Mouse (Mus musculus) ES-Bruce4 (cell line): ENCODE measurements around the gene Zfp932. TPM values are rescaled to one million over a fixed set of nuclear protein-coding genes. Genes with fewer than 3 reads are reported as not detected.
"Not testable (repeated sequence)": the region's sequence is repeated elsewhere in the genome, so short reads cannot be mapped to it uniquely, and the experiment has no call there.

Experiments used
- H3K27ac ChIP-seq: 2 replicates; pipeline ENCODE4 v1.5.1; 2012; ENCODE audit warnings: low read length, inconsistent platforms; ENCODE audit not compliant: insufficient read depth
- H3K27me3 ChIP-seq: 2 replicates; pipeline ENCODE4 v1.6.1; 2012; ENCODE audit warnings: mild to moderate bottlenecking, low read length, inconsistent platforms; ENCODE audit not compliant: control insufficient read depth, poor library complexity, insufficient read depth, severe bottlenecking
- H3K36me3 ChIP-seq: 2 replicates; pipeline ENCODE4 v1.6.1; 2012; ENCODE audit warnings: inconsistent platforms, mild to moderate bottlenecking, low read length, moderate library complexity; ENCODE audit not compliant: control insufficient read depth, poor library complexity, insufficient read depth, severe bottlenecking
- H3K4me1 ChIP-seq: one replicate; pipeline ENCODE4 v1.8.1; 2011; ENCODE audit warnings: low read length; ENCODE audit not compliant: control insufficient read depth, insufficient read depth
- H3K4me3 ChIP-seq: 2 replicates; pipeline ENCODE4 v1.5.1; 2011; ENCODE audit warnings: low read depth, mild to moderate bottlenecking, low read length
- H3K9ac ChIP-seq: 2 replicates; pipeline ENCODE4 v1.6.1; 2012; ENCODE audit warnings: low read depth, mild to moderate bottlenecking, inconsistent platforms; ENCODE audit not compliant: poor library complexity, severe bottlenecking
- H3K9me3 ChIP-seq: replicated peaks from 2 replicates; pipeline ENCODE4 v1.6.1; 2012; ENCODE audit warnings: mild to moderate bottlenecking, low read length, inconsistent platforms; ENCODE audit not compliant: control insufficient read depth, poor library complexity, insufficient read depth, severe bottlenecking
- CTCF ChIP-seq: IDR thresholded peaks from one replicate; pipeline ENCODE4 v1.8.1; 2011; ENCODE audit warnings: low read depth, low read length
- EP300 ChIP-seq: IDR thresholded peaks from 2 replicates; pipeline ENCODE4 v1.6.1; 2011; ENCODE audit warnings: low read depth, low read length; ENCODE audit not compliant: insufficient read depth
- POLR2A ChIP-seq: IDR thresholded peaks from one replicate; pipeline ENCODE4 v1.8.1; 2011; ENCODE audit warnings: low read length; ENCODE audit not compliant: insufficient read depth
- polyA plus RNA-seq: library from polyadenylated mRNA; stranded (reverse); fragments of >200 nt; gene quantifications from 2 replicates; pipeline ENCODE4 v1.2.4, GENCODE M21; 2011; ENCODE audit warnings: low read depth; ENCODE audit not compliant: missing spikeins, insufficient read depth, insufficient read length

The Zfp932 gene
- polyA plus RNA-seq, 1 experiment, result 54.1 TPM

- H3K27ac ChIP-seq, H3K4me1 ChIP-seq, H3K36me3 ChIP-seq, H3K4me3 ChIP-seq, H3K27me3 ChIP-seq: not testable (repeated sequence)
- TF ChIP-seq CTCF, result peak; percentile 14
- Histone ChIP-seq H3K9ac (0 out of 2 replicates have a peak overlapping the region, but pooled peaks have one; percentile 26), H3K9me3 (peaks cover 15% of the 10 kb centered on the region)
Observed at GRCm38 (mm10) chr5:110023694-110024427, 27.5 kb downstream of the Zfp932 start.

- TF ChIP-seq POLR2A (peak; percentile 75), CTCF (no peak), EP300 (no peak)
- no peaks in the 10 kb centered on the region for H3K4me1 ChIP-seq
- peak overlapping the region; percentile 43 for H3K9ac ChIP-seq
- H3K27ac ChIP-seq, result peak overlapping the region; percentile 78
- no peaks in the 10 kb centered on the region for H3K27me3 ChIP-seq
- H3K4me3 ChIP-seq, result peak overlapping the region; percentile 99
- H3K9me3 ChIP-seq, result no peaks in the 10 kb centered on the region
- H3K36me3 ChIP-seq, result no peaks in the 10 kb centered on the region
Observed at GRCm38 (mm10) chr5:110057637-110058408, 61.5 kb downstream of the Zfp932 start.

Other genes with a start within 250 kb of the Zfp932 start
- 31.0 and 41.5 TPM in 2 replicates for gene 4930522L14Rik, start 244.6 kb upstream of the Zfp932 start, polyA plus RNA-seq
- 35.0 and 53.8 TPM in 2 replicates for gene Gm15446, start 73.1 kb upstream of the Zfp932 start, polyA plus RNA-seq
- 18.2 and 21.5 TPM in 2 replicates for gene Gm17655, start 76.0 kb downstream of the Zfp932 start, polyA plus RNA-seq
- 13.5 and 16.9 TPM in 2 replicates for gene Gm35315, start 97.9 kb downstream of the Zfp932 start, polyA plus RNA-seq
- gene Plcxd1, start 103.4 kb downstream of the Zfp932 start, polyA plus RNA-seq, result 2.9 and 6.4 TPM in 2 replicates
- 29.7 and 38.7 TPM in 2 replicates for gene Gtpbp6, start 111.7 kb downstream of the Zfp932 start, polyA plus RNA-seq
- 8.5 and 9.8 TPM in 2 replicates for gene Zfp605, start 113.6 kb downstream of the Zfp932 start, polyA plus RNA-seq
- gene Chfr, start 139.3 kb downstream of the Zfp932 start, polyA plus RNA-seq, result 62.5 and 63.6 TPM in 2 replicates
- gene Golga3, start 180.2 kb downstream of the Zfp932 start, polyA plus RNA-seq, result 22.7 and 27.7 TPM in 2 replicates
- gene Ankle2, start 234.5 kb downstream of the Zfp932 start, polyA plus RNA-seq, result 52.3 and 58.4 TPM in 2 replicates